Mouse (Mus musculus) limb, embryonic 11.5 days (tissue): ENCODE results near the gene Onecut3. TPM values are rescaled to one million over a fixed set of nuclear protein-coding genes. Genes with fewer than 3 reads are reported as not detected.

Experiments
- ATAC-seq: fragments of 200-750 bp; cut with Nextera tagmentation; 2 replicates; pipeline ENCODE4 v1.8.0; 2017; ENCODE audit warnings: low read depth; ENCODE audit not compliant: insufficient number of reproducible peaks, low FRiP score, low TSS enrichment
- DNase-seq: peaks from one replicate; pipeline ENCODE4 v3.0.0-alpha.2; 2015; ENCODE audit warnings: low spot score
- H3K27ac ChIP-seq: fragments of 300-500 bp; sonication (generic); replicated peaks from 2 replicates; pipeline ENCODE4 v1.5.1; 2014; ENCODE audit warnings: low read depth, mild to moderate bottlenecking, low read length
- H3K27me3 ChIP-seq: fragments of 300-500 bp; sonication (generic); 2 replicates; pipeline ENCODE4 v1.6.1; 2014; ENCODE audit warnings: mild to moderate bottlenecking, low read length, mixed read lengths; ENCODE audit not compliant: control insufficient read depth, insufficient read depth
- H3K36me3 ChIP-seq: fragments of 300-500 bp; sonication (generic); 2 replicates; pipeline ENCODE4 v1.6.1; 2014; ENCODE audit warnings: mild to moderate bottlenecking, low read length, moderate library complexity, mixed read lengths; ENCODE audit not compliant: control insufficient read depth, insufficient read depth
- H3K4me1 ChIP-seq: fragments of 300-500 bp; sonication (generic); 2 replicates; pipeline ENCODE4 v1.6.1; 2014; ENCODE audit warnings: low read length, mixed read lengths; ENCODE audit not compliant: control insufficient read depth, insufficient read depth
- H3K4me2 ChIP-seq: fragments of 300-500 bp; sonication (generic); 2 replicates; pipeline ENCODE4 v1.6.1; 2014; ENCODE audit warnings: low read depth, mild to moderate bottlenecking, moderate library complexity; ENCODE audit not compliant: severe bottlenecking
- H3K4me3 ChIP-seq: fragments of 300-500 bp; sonication (generic); 2 replicates; pipeline ENCODE4 v1.5.1; 2014; ENCODE audit warnings: low read depth, low read length
- H3K9ac ChIP-seq: fragments of 300-500 bp; sonication (generic); 2 replicates; pipeline ENCODE4 v1.6.1; 2014; ENCODE audit warnings: mild to moderate bottlenecking, low read length
- H3K9me3 ChIP-seq: fragments of 300-500 bp; sonication (generic); 2 replicates; pipeline ENCODE4 v1.6.1; 2016; ENCODE audit warnings: low read length; ENCODE audit not compliant: control insufficient read depth
- WGBS: fragments of 180-500 bp; shearing (Covaris S2); extraction: QIAGEN DNeasy Blood & Tissue Kit; methylation state at CpG from one replicate; pipeline ENCODE4 v1.1.7; 2014; 5-methylcytosine and 5-hydroxymethylcytosine counted together
- polyA plus RNA-seq: library from polyadenylated mRNA; unstranded; fragments of >200 nt; fragmentation: Nextera tagmentation; extraction: Ambion mirVana; gene quantifications from 2 replicates; pipeline ENCODE4 v1.2.1, GENCODE M21; 2014

The Onecut3 gene
- polyA plus RNA-seq, 1 experiment from 2014 or later = not detected

DNA sequence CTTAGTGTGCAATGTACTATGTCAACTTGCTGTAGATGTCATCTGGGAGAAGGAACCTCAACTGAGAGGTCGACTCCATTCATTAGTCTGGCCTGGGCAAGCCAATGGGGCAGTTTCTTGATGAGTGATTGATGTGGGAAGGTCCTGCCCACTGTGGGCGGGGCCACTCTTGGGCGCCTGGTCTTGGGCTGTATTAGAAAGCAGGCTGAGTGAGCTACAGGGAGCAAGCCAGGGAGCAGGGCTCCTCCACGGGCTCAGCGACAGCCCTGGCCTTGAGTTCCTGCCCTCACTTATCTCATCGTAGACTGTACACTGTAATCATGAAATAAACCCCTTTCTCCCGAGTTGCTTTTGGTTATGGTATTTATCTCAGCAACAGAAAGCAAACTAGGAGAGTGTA is 39.1 kb downstream of the Onecut3 start:
- H3K4me1 ChIP-seq = 0 out of 2 replicates have a peak, but pooled peaks cover 3% of the 10 kb centered on the region
- no peak overlapping the region for H3K27ac ChIP-seq
- WGBS = 11% methylated on average over 7 of the region's 7 CpGs
- no peak for ATAC-seq
- no peak overlapping the region for H3K9ac ChIP-seq
- DNase-seq = no peak
- H3K27me3 ChIP-seq = peaks cover 25% of the 10 kb centered on the region
- H3K4me2 ChIP-seq = no peak overlapping the region
- H3K9me3 ChIP-seq = no peaks in the 10 kb centered on the region; the same call in 1 of the 2 replicates
- H3K4me3 ChIP-seq = no peak overlapping the region
- H3K36me3 ChIP-seq = 0 out of 2 replicates have a peak, but pooled peaks cover 2% of the 10 kb centered on the region

DNA sequence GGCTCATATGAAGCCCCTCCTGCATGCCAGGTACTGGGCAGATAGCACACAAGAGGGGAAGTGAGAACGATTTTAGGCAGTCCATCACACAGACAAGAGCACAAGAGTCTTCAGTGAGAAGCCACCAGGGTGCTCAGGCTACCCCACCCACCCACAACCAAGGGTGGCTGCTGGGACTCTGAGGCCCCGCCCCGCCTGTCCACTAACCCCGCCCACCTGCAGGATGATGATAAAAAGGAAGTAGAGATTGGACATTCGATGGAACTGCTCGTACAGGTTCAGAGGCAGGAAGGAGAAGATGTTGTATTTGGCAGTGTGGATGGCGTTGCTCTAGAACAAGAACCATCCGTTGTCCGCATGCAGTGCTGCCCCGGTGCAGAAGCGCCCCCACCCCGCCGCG is 40.4 kb downstream of the Onecut3 start:
- Histone ChIP-seq H3K36me3 (0 out of 2 replicates have a peak, but pooled peaks cover 2% of the 10 kb centered on the region), H3K27me3 (peaks cover 27% of the 10 kb centered on the region), H3K4me3 (no peak overlapping the region), H3K9ac (no peak overlapping the region), H3K4me1 (0 out of 2 replicates have a peak, but pooled peaks cover 6% of the 10 kb centered on the region), H3K9me3 (no peaks in the 10 kb centered on the region; the same call in 1 of the 2 replicates), H3K4me2 (no peak overlapping the region; the same call in 1 of the 2 replicates), H3K27ac (no peak overlapping the region)
- WGBS = 10% methylated on average over 14 of the region's 14 CpGs
- DNase-seq = no peak
- no peak for ATAC-seq

DNA sequence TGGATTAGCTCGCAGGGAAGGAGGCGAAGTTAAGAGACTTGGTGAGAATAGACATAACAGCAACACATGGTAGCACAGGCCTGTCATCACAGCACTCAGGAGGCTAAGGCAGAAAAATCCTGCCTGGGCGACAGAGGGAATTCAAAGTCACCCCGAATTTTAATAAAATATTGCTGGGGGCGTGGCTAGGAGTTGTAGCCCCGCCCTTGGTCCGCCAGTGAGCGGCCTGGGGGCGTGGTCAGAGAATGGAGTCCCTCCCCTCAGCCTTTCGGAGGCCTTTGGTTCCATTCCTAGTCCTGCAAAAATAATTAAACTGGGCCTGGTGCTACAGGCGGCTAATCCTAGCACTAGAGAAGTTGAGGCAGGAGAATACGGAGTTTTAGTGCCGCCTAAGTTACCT is 41.1 kb downstream of the Onecut3 start:
- DNase-seq (no peak), ATAC-seq (no peak)
- 7% methylated on average over 13 of the region's 13 CpGs for WGBS
- no peak overlapping the region for H3K4me3 ChIP-seq
- H3K4me1 ChIP-seq = 0 out of 2 replicates have a peak, but pooled peaks cover 6% of the 10 kb centered on the region
- no peak overlapping the region for H3K4me2 ChIP-seq
- H3K9me3 ChIP-seq = no peaks in the 10 kb centered on the region; the same call in 1 of the 2 replicates
- no peak overlapping the region for H3K27ac ChIP-seq
- 0 out of 2 replicates have a peak, but pooled peaks cover 2% of the 10 kb centered on the region for H3K36me3 ChIP-seq
- H3K27me3 ChIP-seq = peaks cover 27% of the 10 kb centered on the region
- H3K9ac ChIP-seq = no peak overlapping the region

DNA sequence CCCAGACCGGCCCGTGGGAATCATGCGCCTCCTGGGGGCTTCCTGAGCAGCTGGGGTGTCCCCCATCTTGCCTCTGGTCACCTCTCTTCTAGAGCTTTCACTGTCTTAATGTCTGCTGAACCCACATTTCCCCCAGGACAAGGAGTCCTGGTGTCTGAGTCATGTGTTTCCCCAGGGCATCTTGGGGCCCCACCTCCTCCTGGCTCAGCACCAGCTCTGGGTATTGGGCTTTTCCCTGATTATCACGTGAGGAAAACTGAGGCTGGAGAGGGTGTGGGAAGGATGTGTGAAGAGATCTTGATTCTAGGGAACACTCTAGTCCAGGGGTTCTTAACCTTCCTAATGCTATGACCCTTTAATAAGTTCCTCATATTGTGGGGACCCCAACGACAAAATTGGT is 43.5 kb downstream of the Onecut3 start:
- H3K4me2 ChIP-seq = no peak overlapping the region
- peaks cover 27% of the 10 kb centered on the region for H3K27me3 ChIP-seq
- peaks cover 13% of the 10 kb centered on the region for H3K36me3 ChIP-seq
- H3K4me3 ChIP-seq = no peak overlapping the region
- no peaks in the 10 kb centered on the region; the same call in 1 of the 2 replicates for H3K9me3 ChIP-seq
- H3K9ac ChIP-seq = no peak overlapping the region
- ATAC-seq (no peak), DNase-seq (no peak)
- H3K4me1 ChIP-seq = 0 out of 2 replicates have a peak, but pooled peaks cover 6% of the 10 kb centered on the region
- no peak overlapping the region for H3K27ac ChIP-seq
- WGBS = 60% methylated on average over 5 of the region's 5 CpGs

DNA sequence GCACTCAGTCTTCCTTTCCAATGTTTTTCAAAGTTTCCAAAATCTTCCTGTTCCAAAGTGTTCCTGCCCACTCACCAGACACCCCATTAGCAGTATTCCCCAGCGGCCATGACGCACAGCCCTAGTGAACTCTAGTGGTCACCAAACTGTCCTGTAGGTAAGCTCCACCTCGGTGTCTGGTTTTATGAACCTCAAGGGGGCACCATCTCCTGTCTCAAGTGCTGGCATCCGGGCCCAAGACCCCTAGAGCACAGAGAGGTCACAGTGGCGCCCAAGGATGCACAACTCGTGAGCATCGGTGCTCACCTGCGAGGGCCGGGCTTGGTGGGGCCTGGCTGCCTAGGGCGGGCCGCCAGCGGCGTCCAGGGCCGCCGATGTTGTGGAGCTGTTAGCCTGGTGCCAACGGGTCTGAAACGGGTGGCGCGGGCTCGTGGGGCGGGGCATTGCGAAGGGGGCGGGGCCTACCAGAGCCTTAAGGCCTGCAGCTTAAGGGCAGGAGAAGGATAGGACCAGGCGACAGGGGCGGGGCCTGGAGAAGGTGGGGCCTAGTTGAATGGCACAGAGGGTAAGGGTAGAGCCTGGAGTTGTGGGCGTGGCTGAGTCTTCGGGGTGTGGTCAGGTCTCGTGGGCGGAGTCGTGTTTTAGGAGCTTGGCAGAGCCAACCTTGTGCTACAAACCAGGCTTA is 44.2 kb downstream of the Onecut3 start, which contains the start of gene Atp8b3:
TSS of gene Atp8b3 (minus strand) at position 415 of the 685 bp plus-strand sequence.
- no peak within 1 kb of the TSS for H3K27ac ChIP-seq
- WGBS = 2% methylated on average over 30 of the region's 30 CpGs
- peaks cover 27% of the 10 kb centered on the region for H3K27me3 ChIP-seq
- H3K9me3 ChIP-seq = no peaks in the 10 kb centered on the region; the same call in 1 of the 2 replicates
- H3K9ac ChIP-seq = no peak within 1 kb of the TSS
- H3K4me3 ChIP-seq = no peak within 1 kb of the TSS; the same call in 1 of the 2 replicates
- H3K4me1 ChIP-seq = 0 out of 2 replicates have a peak, but pooled peaks cover 6% of the 10 kb centered on the region
- peak within 1 kb of the TSS; percentile 28 for H3K4me2 ChIP-seq
- DNase-seq (peak; percentile 71), ATAC-seq (peak; percentile 58; the same call in 1 of the 2 replicates)
- peaks cover 18% of the 10 kb centered on the region for H3K36me3 ChIP-seq

DNA sequence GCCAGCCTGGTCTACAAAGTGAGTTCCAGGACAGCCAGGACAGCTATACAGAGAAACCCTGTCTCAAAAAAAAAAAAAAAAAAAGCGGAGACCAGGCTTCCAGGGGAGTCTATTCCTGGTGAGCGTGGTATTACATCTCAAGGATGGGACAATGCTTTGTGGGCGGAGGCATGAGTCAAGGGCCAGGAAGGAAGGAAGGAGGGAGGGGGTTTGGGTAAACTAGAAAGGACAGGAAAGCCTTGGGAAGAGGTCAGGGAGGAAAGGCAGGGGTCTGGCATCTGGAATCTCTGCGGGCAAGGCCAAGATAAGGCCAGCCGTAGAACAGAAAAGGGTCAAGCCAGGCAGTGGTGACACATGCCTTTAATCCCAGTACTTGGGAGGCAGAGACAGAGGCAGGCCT is 44.9 kb downstream of the Onecut3 start:
- H3K4me2 ChIP-seq = no peak overlapping the region
- 0 out of 2 replicates have a peak, but pooled peaks cover 6% of the 10 kb centered on the region for H3K4me1 ChIP-seq
- WGBS = 46% methylated on average over 5 of the region's 5 CpGs
- DNase-seq (no peak), ATAC-seq (no peak)
- H3K4me3 ChIP-seq = no peak overlapping the region
- H3K9me3 ChIP-seq = no peaks in the 10 kb centered on the region; the same call in 1 of the 2 replicates
- peaks cover 19% of the 10 kb centered on the region for H3K36me3 ChIP-seq
- peaks cover 27% of the 10 kb centered on the region for H3K27me3 ChIP-seq
- no peak overlapping the region for H3K27ac ChIP-seq
- no peak overlapping the region for H3K9ac ChIP-seq

DNA sequence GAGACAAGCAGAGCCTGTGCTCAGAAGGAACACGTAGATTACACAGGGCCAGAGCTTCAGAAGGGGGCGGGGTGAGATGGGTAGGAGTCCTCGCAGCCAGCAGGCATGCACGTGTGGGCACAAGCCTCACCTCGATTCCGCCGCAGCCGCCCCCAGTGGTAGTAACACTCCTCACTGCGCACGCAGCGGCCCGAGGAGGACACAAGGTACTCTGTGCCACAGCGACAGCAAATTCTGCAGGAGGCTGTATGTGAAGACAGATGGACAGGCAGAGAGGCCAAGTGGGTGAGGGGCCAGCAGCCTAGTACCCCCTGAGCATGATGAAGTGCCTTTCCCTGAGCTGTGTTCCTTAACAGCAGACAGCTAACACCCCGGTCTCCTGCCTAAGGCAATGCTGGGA is 49.2 kb downstream of the Onecut3 start:
- Histone ChIP-seq H3K4me1 (0 out of 2 replicates have a peak, but pooled peaks cover 2% of the 10 kb centered on the region), H3K36me3 (peaks cover 43% of the 10 kb centered on the region), H3K9me3 (no peaks in the 10 kb centered on the region), H3K4me3 (no peak overlapping the region), H3K4me2 (no peak overlapping the region), H3K27me3 (peaks cover under 1% of the 10 kb centered on the region; the same call in 1 of the 2 replicates), H3K9ac (no peak overlapping the region), H3K27ac (no peak overlapping the region)
- DNase-seq (no peak), ATAC-seq (no peak)
- WGBS = 95% methylated on average over 14 of the region's 14 CpGs

DNA sequence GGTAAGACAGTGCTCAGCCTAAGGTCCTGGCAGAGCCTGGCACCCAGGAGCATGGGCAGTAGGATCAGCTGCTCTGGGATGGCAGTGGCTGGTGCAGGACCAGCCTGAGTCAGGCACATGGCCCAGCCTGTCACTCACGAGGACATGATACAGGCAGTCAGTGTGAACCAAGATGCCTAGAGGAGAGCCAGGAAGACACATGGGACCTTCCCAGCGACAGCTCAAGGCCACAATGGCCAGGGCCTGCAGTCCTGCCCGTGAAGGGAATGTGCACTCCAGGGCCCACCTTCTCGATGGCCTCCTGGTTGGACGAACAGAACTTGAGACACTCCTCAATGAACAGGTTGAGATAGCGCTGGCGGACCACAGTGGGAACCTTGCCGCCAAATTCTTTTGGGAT is 51.0 kb downstream of the Onecut3 start:
- DNase-seq (no peak), ATAC-seq (no peak)
- Histone ChIP-seq H3K36me3 (peaks cover 51% of the 10 kb centered on the region), H3K4me1 (no peaks in the 10 kb centered on the region), H3K27me3 (no peaks in the 10 kb centered on the region), H3K4me3 (no peak overlapping the region), H3K9ac (no peak overlapping the region), H3K9me3 (no peaks in the 10 kb centered on the region), H3K4me2 (no peak overlapping the region), H3K27ac (no peak overlapping the region)
- 91% methylated on average over 8 of the region's 8 CpGs for WGBS
